Mouse (Mus musculus): ENCODE data around the gene Cacna1e.

Gene Cacna1e

DNA sequence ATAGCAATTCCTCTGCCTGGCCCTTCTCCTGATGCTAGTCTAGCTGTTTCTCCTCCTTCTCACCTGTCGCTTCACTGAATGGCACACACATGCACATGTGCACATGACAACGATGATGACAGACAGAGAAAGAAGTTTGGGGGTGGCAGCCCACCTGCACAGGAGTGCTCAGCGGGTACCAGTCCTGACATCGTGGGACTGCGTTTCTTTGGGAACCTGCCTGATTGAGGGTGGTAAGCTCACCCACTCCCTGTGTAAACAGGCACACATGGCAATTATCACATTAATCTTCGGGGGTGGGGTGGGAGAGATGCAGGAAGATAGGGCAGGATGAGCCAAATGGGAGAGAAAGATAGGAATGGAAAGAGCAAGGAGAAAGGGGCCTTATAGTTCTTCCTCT is 318.3 kb downstream of the Cacna1e start:
- in situ Hi-C loops (cut with MboI; ENCODE audit: unreplicated experiment in 2 of 2), result no loop called here

DNA sequence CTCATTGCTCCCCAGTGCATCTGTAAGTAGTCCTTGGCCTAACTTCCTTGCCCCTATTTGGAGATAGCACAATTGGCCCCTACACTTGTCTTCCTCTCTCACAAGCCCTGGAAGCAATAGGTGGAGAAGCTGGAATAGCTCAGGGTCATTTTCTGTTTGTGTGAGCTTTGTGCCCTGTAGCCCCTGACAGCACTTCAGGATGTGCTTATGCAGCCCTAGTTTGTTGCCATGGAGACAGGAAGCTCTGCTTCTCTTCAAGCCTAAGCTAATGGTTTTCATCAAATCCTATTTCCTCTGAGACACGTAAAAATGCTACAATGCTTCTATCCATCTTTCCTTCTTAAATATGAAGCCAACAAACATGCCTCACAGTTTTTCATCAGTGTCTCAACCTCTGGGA is 328.5 kb downstream of the Cacna1e start:
- in situ Hi-C loops (cut with MboI; ENCODE audit: unreplicated experiment in 2 of 2), result no loop called here

DNA sequence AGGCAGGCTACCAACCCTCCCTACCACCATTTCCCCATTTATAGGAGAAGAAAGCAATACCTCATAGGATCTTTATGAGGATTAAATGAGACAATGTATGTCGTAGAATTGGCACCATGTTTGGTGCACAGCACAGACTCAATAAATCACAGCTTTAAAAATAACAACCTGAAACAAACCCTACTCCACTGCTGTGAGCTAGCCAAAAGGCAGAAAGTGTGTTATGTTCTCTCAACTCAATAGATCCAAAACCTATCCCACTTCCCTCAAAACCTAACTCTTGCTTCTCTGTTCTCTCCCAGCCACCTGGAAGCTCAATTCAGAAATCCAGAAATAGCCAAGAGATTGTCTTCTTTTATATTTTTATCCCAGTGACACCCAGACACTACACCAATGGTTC is 331.2 kb downstream of the Cacna1e start:
- in situ Hi-C loops (cut with MboI; ENCODE audit: unreplicated experiment in 2 of 2), result no loop called here

DNA sequence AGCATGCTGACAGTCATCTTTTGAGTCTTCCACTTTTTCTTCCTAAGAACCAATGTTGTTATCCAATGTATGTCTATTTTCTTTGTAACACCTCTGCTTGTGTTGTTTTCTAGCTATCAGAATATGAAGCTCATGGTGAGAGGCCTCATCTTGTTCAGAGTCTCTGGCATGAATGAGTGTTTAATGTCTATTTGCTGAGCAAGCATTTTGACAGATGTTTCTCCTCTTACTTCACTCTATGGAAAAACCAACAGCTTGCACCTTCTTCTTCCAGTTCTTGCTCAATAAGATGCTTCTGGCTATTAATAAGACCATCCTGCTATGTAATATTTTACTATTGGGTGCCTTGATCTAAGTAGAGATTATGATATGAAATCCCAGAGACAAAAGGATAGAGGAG is 346.9 kb downstream of the Cacna1e start:
- in situ Hi-C loops (cut with MboI; ENCODE audit: unreplicated experiment in 2 of 2), result no loop called here

DNA sequence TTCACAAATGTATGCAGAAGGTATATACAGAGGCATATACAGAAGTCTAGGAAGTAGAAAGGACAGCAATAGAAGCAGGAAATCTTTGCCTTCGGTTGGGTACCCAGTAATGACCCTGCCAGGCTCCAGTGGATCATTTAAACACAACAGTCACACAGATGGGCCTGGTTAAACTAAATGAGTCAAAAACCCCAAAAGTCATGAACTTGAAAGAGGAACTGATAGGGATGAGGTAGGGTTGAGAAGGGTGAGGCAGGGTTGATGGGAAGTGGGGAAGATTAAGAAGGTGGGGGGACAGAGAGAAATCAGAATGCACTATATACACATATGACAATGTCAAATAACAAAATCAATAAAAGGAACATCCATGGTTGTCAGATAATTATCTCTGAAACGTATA is 347.5 kb downstream of the Cacna1e start:
- in situ Hi-C loops (cut with MboI; ENCODE audit: unreplicated experiment in 2 of 2), result no loop called here

DNA sequence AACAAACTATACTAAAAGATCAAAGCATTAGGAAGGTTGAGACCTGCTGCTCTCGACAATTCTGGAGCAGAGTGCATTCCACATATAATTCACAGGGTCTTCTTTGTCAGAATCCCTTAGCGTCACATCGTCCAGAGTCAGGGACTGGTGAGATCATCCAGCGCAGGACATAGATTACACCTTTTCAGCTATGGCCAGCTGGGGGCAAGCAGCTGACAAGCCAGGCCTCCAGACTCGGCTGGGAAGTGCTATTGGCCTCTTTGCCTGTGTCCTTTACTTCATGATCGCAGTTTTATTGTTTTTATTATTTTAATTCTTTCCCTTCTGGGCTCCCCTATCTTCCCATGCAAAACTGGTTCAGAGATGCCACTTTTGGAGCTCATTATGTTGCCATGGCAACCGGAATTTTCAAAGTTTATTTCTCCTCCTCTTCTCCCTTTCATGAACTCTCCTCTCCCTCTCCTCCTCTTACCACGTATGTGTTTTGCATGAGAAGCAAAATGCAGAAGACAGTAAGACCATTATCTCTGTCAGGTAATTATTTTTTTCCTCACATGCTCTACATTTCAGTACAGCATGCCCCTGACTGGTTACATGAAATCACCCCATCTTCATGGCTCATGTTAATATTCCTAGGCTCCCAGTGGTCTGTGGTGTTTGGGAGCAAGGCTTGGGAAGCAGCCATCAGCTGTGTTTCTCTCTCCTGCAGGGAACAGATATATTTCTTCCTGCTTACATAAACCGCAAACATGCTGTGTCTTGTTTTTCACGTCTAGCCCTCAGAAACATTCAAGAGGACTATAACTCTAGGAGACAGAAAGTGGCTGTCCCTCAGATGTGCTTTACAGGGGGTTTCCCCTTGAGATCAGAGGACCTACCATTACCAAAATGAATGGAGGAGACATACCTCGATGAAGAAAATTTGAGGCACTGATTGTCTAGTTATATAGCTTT is 351.0 kb downstream of the Cacna1e start:
- in situ Hi-C loops (cut with MboI; ENCODE audit: unreplicated experiment in 2 of 2), result no loop called here

DNA sequence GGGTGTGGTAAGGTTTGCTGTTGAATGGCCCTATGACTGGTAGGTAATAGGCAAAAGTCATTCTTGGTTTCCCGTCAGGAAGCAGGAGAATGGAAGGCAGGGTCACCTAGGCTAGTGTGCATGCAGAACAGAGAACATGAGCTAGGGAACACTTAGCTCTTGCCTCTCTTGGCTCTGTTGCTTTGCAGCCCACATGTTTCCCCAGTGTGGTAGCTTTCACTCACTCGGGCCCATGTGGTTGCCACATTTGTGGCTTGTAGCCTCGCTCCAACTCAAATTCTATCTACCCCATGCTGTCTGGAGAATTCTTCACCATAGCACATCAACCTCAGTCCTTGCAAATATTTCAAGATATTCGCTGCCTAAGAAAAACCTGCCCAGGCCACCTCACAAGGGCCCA is 354.6 kb downstream of the Cacna1e start:
- in situ Hi-C loops (cut with MboI; ENCODE audit: unreplicated experiment in 2 of 2), result no loop called here

DNA sequence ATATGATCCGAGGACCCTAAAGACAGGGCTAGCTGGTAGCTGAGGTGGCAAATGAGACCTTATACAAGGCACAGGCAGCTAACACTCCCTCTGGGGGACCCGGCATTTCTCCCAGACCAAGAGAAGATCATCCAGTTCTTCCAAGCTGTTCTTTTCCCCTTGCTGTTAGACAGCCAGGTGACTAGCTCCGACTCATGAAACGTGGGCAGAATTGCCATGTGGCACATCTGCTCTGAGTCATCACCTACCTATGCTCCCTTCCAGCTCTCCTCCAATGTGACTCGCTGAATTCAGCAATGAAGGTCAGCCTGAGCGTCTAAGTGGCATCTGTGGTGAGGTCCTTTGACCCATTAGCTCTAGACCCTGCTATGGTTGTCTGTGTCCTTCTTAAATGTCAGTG is 355.5 kb downstream of the Cacna1e start:
- in situ Hi-C loops (cut with MboI; ENCODE audit: unreplicated experiment in 2 of 2), result no loop called here

DNA sequence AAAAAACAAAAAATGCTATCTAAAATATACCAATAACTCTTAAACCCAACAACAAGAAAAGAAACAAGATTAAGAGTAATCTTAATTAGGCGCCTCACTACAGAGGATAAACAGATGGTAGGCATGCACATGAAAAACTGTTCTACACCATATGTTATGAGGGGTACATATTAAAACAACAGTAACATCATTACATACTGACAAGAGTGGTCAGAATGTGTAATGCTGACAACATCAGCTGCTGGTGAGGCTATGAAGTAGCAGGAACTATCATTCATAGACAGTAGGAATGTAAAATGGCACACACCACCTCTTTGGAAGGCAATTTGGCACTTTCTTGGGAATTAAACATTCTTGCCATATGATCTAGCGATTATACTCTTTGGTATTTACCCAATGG is 363.6 kb downstream of the Cacna1e start:
- in situ Hi-C loops (cut with MboI; ENCODE audit: unreplicated experiment in 2 of 2), result no loop called here

DNA sequence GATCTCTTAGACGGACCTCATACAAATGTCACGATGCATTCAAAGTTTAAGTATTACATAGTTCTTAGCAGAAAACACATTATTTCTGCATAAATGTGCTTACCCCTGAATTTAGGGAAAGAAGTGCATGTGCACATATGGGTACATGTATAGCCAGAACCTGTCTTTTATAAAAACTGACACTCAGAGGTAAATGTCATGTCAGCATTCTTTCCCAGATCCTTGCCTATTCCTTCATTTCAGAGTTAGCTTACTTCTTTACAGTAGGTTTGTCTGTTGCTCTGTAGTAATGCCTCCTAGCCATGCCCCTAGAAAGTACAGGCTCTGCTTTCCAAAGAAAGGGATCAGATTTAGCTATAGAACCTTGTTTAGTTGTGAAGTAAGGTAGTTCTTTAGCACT is 369.0 kb downstream of the Cacna1e start:
- in situ Hi-C loops (cut with MboI; ENCODE audit: unreplicated experiment in 2 of 2), result no loop called here

DNA sequence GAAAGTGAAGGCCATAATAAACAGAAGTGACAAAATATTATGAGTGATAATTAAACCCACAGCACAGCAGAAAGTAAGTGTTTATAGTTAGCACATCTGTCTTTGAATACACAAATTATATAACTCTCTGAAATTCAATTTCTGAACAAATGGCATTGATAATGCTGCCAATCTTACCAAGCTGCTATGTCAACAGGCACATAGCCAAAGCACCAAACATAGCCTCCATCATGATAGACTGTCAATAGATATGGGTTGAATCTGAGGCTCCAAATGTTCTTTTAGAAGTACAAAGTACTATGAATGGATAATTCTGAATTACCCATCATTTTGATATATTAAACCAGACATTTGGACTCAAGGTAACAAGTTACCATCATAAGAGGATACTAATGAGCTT is 372.6 kb downstream of the Cacna1e start:
- in situ Hi-C loops (cut with MboI; ENCODE audit: unreplicated experiment in 2 of 2), result no loop called here

DNA sequence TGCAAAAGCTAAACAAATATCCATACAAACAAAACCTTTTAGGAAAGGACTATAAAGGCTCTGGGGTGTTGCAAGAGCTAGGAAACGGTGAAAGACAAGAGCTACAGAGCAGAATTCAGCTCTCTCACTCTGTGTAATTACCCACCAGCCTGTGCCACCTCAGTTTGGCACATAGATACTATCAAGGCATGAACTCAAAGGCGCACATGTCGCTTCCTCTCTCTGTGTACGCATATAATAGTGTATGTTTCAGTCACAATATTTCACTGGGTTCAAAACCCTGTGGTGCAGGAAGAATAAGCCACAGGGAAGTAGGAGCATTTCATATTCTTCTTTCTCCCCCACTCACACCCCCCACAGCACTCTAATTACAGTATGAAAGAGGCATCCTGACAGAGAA is 380.3 kb downstream of the Cacna1e start:
- in situ Hi-C loops (cut with MboI; ENCODE audit: unreplicated experiment in 2 of 2), result no loop called here

DNA sequence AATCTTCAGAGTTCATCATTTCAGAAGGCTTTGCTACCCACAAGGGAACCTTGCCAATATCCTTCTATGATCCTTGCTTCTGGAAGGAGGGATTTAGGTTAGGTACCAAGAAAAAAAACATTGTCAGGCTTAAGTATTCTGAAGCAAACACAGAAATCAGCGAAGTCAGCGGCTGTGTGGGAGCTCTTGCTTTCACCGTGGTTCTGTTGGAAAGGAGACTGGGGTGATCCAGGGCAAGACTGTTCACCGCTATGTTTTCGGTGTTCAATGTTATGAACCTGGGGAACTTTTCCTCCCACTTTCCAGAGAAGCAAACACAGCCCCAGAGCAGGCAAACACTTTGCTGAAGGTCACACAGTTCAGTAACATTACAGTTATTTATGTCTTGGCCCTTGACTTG is 383.4 kb downstream of the Cacna1e start:
- in situ Hi-C loops (cut with MboI; ENCODE audit: unreplicated experiment in 2 of 2), result no loop called here

DNA sequence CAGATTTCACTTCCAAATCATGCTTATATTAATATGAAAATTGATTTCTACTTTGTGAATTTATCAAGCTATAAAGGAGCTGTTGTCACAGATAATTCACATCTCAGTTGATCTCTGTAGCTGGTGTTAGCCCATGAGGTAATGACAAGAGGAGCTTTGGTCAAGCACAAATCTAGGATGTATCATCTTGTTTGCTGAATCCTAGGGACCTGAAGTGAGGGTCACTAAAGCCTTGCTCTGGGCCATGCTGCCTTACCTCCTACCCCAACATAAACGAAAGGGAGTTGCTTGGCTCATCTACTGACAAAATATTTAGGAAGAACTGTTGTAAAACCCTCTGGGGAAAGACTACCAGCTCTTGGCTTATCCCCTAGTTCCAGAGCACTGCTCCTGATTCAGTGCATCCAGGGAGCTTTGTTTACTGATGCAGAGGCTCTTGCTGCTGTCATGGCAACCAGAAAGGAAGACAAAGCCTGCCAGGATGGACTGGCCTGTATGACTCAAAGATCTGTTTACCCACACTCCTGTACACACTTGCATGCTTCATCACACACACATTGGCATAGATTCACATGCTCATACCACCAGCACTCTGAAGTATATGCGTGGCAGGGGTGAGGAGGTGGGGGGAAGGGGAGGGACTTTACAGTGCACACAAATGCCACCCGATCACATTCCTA is 384.0 kb downstream of the Cacna1e start:
- in situ Hi-C loops (cut with MboI; ENCODE audit: unreplicated experiment in 2 of 2), result no loop called here

DNA sequence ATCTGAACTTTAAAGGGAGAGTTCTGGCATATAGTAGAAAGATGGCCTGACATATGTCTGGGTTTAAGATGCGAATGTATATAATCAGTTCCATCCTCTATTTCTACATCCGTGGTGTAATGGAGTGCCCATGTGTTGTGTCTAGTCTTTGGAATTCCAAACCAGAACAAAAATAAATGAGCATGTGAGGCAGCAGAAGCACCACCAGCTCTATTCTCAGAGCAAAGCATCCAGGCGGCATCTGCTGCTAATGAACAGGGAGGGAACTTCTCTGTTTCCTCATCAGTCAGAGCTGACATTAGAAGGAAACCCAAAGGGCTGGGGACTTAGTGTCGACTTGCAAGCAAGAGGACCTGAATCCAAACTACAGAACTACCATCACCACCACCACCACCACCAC is 385.5 kb downstream of the Cacna1e start:
- in situ Hi-C loops (cut with MboI; ENCODE audit: unreplicated experiment in 2 of 2), result no loop called here

DNA sequence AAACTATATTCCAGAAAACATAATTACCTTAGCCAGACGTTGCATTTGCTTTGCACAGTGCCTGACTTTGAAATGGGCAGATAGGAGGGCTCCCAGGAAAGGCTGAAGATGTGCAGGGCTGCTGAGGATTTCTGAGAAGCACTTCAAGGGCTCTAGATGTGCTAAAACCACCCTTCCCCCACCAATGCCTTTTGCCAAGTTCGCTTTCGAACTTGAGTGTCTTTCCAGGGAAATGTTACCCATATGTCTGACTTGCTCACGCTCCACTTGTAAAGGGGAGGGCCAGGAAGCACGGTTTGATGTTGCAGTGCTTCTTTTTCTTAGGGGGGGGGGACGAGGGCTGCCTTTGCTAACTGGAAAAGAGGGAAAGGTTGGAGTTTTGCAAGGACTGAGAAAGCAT is 393.2 kb downstream of the Cacna1e start:
- in situ Hi-C loops (cut with MboI; ENCODE audit: unreplicated experiment in 2 of 2), result no loop called here

DNA sequence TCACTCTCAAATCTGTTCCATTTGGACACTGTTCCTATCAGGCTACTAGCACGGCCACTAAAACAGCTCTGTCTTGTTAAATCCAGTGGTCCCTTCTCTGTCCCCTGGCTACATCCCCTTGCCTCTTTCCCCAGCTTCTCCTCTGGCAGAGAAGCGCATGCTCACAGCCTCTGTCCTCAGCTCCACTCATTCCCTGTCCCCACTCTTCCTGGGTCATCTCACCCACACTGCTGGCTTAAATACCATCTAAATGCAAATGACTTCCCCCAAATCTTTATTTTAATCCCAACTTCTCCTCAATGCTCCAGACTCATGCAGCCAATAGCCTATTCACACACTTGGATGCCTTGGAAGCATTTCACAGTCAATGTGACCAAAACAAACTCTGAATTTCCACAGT is 407.6 kb downstream of the Cacna1e start:
- in situ Hi-C loops (cut with MboI; ENCODE audit: unreplicated experiment in 2 of 2), result no loop called here

DNA sequence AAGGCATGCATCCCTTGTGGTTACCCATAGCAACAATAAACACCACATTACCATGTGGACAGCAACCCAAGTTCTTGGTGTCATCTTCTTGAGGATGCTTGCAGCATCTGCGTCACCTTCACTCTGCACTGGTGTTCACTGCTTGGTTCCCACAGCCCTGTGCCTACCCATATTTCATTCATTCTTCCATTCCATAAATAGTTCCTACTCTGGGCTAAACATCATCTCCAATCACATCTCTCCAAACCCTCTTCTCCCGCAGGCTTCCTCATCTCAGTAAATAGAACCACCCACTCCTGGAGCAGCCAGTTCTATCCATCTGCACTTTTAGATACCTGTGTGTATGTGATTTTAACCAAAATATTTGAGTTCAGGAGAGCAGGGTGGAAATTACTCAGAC is 408.6 kb downstream of the Cacna1e start:
- in situ Hi-C loops (cut with MboI; ENCODE audit: unreplicated experiment in 2 of 2), result no loop called here

DNA sequence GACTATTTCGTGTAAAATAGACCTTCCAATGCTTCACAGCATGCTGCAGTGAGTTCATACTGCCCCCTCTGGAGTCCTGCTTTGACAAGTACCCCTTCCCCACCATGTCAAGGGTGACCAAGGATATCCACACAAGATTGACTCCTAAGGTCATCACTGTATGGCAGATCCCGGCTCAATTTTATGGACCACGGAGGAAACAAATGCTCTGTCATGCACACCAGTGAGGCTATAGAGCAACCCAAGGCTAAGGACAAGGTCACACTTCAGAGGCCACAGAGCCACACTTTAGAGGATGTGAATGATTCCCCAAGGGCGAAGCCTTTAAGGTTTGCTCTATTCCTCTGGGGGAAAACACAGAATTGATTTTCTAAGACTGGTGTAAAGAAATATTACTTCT is 410.1 kb downstream of the Cacna1e start:
- in situ Hi-C loops (cut with MboI; ENCODE audit: unreplicated experiment in 2 of 2), result no loop called here

DNA sequence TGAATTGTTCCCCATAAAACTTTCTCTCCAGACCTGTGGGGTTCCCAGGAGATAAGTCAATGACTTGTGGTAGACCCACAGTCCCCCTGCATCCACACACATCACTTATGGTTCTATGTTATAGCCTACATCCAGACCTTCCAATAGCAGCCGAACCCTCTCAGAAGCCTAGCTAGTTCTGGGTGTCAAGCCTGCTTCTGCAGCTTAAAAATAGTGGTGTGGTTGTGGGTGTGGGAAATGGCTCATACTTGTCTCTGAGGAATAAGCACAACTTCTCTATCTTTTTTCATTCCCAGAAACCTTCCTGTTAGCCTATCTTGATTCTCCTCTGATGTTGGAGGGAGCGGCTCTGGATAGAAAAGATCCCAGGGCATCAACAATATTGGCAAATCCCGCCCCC is 417.0 kb downstream of the Cacna1e start:
- in situ Hi-C loops (cut with MboI; ENCODE audit: unreplicated experiment in 2 of 2), result no loop called here

DNA sequence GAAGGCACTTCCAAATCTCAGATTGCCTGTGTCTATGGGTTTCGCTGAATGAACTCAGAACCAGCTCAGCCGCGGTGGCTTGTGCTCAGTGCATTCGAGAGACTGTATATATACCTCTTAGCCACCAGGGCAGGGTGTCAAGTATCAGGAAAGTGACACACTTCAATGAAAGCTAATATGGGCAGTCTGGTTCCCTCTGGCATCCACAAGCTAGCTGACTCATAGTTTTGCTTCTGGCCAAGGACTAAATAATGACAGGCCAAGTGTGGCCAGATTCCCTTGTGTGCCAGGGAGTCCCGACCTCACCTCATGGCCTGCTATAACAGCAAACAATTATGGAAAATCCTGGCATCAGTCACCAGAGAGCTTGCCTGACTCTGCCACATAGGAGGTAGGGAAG is 422.8 kb downstream of the Cacna1e start:
- in situ Hi-C loops (cut with MboI; ENCODE audit: unreplicated experiment in 2 of 2), result no loop called here

DNA sequence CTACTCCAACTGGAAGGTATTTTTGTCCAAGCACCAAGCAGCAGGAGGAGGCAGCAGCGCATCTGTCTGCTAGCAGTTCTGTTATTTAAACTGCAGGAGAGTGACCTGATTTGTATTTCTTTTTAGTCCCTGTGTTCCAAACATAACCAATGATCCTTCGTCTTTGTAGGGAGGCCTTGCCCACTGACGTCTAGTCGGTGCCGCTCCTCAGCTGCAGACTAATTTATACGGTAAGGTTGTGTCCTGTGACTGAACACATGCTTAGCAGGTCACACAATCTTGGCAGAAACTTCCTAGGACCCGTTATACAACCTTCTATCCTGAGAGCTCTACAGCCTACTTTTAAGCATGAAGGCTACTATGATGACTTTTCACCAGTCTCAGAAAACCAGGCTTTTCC is 424.2 kb downstream of the Cacna1e start:
- in situ Hi-C loops (cut with MboI; ENCODE audit: unreplicated experiment in 2 of 2), result no loop called here

Measured in v-Abl transformed pro-B cells (cell line).